Mouse (Mus musculus) olfactory bulb, adult 2 months (tissue): Measurements from ENCODE around the gene Pop5. TPM values are rescaled to one million over a fixed set of nuclear protein-coding genes. Genes with fewer than 3 reads are reported as not detected.

Experiments used
- H3K27ac ChIP-seq: fragments of 200-500 bp; 2 replicates; pipeline ENCODE4 v1.5.1; 2012; ENCODE audit warnings: low read depth, low read length; ENCODE audit not compliant: insufficient read depth
- H3K4me1 ChIP-seq: fragments of 200-500 bp; 2 replicates; pipeline ENCODE4 v1.6.1; 2012; ENCODE audit warnings: low read length; ENCODE audit not compliant: control insufficient read depth, insufficient read depth
- H3K4me3 ChIP-seq: fragments of 200-500 bp; 2 replicates; pipeline ENCODE4 v1.5.1; 2012; ENCODE audit warnings: mild to moderate bottlenecking, low read depth, low read length, moderate library complexity; ENCODE audit not compliant: insufficient read depth
- CTCF ChIP-seq: fragments of 200-500 bp; IDR thresholded peaks from 2 replicates; pipeline ENCODE4 v1.5.1; 2012; ENCODE audit warnings: low read depth, mild to moderate bottlenecking, low read length, moderate library complexity; ENCODE audit not compliant: insufficient read depth
- POLR2A ChIP-seq: fragments of 200-500 bp; IDR thresholded peaks from 2 replicates; pipeline ENCODE4 v1.6.1; 2012; ENCODE audit warnings: mild to moderate bottlenecking, low read depth, low read length, moderate library complexity; ENCODE audit not compliant: insufficient read depth
- WGBS: fragments of 180-500 bp; shearing (Covaris S2); methylation state at CpG from one replicate; pipeline ENCODE4 v1.1.7; 2018; 5-methylcytosine and 5-hydroxymethylcytosine counted together
- polyA plus RNA-seq: library from polyadenylated mRNA; stranded (reverse); fragments of >200 nt; gene quantifications from 2 replicates; pipeline ENCODE4 v1.2.4, GENCODE M21; 2012; ENCODE audit warnings: low replicate concordance; ENCODE audit not compliant: missing spikeins, insufficient read depth, insufficient read length

The Pop5 gene
- polyA plus RNA-seq, 1 experiment = not detected

GRCm38 (mm10) chr5:115268266-115268665, 32.6 kb downstream of the Pop5 start:
- Histone ChIP-seq H3K4me1 (peaks cover 12% of the 10 kb centered on the region), H3K27ac (no peak overlapping the region), H3K4me3 (no peak overlapping the region)
- 54% methylated on average over 3 of the region's 3 CpGs for WGBS
- TF ChIP-seq CTCF (no peak), POLR2A (no peak)

GRCm38 (mm10) chr5:115269969-115270368, 34.3 kb downstream of the Pop5 start:
- 87% methylated on average over 1 of the region's 1 CpGs for WGBS
- H3K4me3 ChIP-seq = no peak overlapping the region

GRCm38 (mm10) chr5:115271931-115272811, 36.5 kb downstream of the Pop5 start:
- Histone ChIP-seq H3K4me3 (peak overlapping the region; percentile 87), H3K4me1 (peaks cover 7% of the 10 kb centered on the region), H3K27ac (peak overlapping the region; percentile 77)
- no peak for TF ChIP-seq CTCF
- TF ChIP-seq POLR2A = no peak
- WGBS = under 1% methylated on average over 76 of the region's 77 CpGs

More at GRCm38 (mm10) chr5:115269969-115270368, 34.3 kb downstream of the Pop5 start:
- Histone ChIP-seq H3K4me1 (peaks cover 12% of the 10 kb centered on the region), H3K27ac (no peak overlapping the region)
- TF ChIP-seq POLR2A (no peak), CTCF (no peak)

GRCm38 (mm10) chr5:115272812-115273548, 37.3 kb downstream of the Pop5 start, which contains the start of gene Rnf10:
Rnf10 (minus strand) TSS chr5:115272898.
- Histone ChIP-seq H3K4me1 (0 out of 2 replicates have a peak, but pooled peaks cover 3% of the 10 kb centered on the region), H3K4me3 (peak within 1 kb of the TSS; percentile 87), H3K27ac (peak within 1 kb of the TSS; percentile 77)
- WGBS = 10% methylated on average over 26 of the region's 26 CpGs
- TF ChIP-seq CTCF = no peak
- peak; percentile 99 for TF ChIP-seq POLR2A

- TF ChIP-seq CTCF (no peak), POLR2A (no peak)
- Histone ChIP-seq H3K4me1 (no peaks in the 10 kb centered on the region), H3K4me3 (no peak overlapping the region), H3K27ac (no peak overlapping the region)
- 58% methylated on average over 6 of the region's 6 CpGs for WGBS
Observed at GRCm38 (mm10) chr5:115273549-115274135, 38.0 kb downstream of the Pop5 start.

GRCm38 (mm10) chr5:115274353-115274752, 38.7 kb downstream of the Pop5 start:
- WGBS = 44% methylated on average over 1 of the region's 1 CpGs
- no peak for TF ChIP-seq CTCF
- no peak for TF ChIP-seq POLR2A
- Histone ChIP-seq H3K4me1 (no peaks in the 10 kb centered on the region; the same call in 1 of the 2 replicates), H3K27ac (no peak overlapping the region), H3K4me3 (no peak overlapping the region)

- H3K4me1 ChIP-seq = no peaks in the 10 kb centered on the region; the same call in 1 of the 2 replicates
- no peak overlapping the region for H3K4me3 ChIP-seq
- 98% methylated on average over 1 of the region's 1 CpGs for WGBS
- TF ChIP-seq POLR2A = no peak
- no peak for TF ChIP-seq CTCF
- H3K27ac ChIP-seq = no peak overlapping the region
Observed at GRCm38 (mm10) chr5:115274771-115275170, 39.1 kb downstream of the Pop5 start.

GRCm38 (mm10) chr5:115275998-115276397, 40.4 kb downstream of the Pop5 start:
- WGBS = 43% methylated on average over 14 of the region's 14 CpGs

GRCm38 (mm10) chr5:115278053-115278452, 42.4 kb downstream of the Pop5 start:
- Histone ChIP-seq H3K4me1 (peaks cover 5% of the 10 kb centered on the region; the same call in 1 of the 2 replicates), H3K27ac (no peak overlapping the region), H3K4me3 (no peak overlapping the region)
- WGBS = 76% methylated on average over 1 of the region's 1 CpGs
- no peak for TF ChIP-seq CTCF
- no peak for TF ChIP-seq POLR2A

More at GRCm38 (mm10) chr5:115275998-115276397, 40.4 kb downstream of the Pop5 start:
- peaks cover 5% of the 10 kb centered on the region; the same call in 1 of the 2 replicates for H3K4me1 ChIP-seq
- H3K4me3 ChIP-seq = no peak overlapping the region
- no peak overlapping the region for H3K27ac ChIP-seq
- TF ChIP-seq CTCF = no peak
- TF ChIP-seq POLR2A = no peak
